Mouse (Mus musculus) common myeloid progenitor, adult 5-6 weeks (primary cell): Measurements from ENCODE around the gene Yjefn3. TPM values are rescaled to one million over a fixed set of nuclear protein-coding genes. Genes with fewer than 3 reads are reported as not detected.

ENCODE experiments used
- ATAC-seq: replicated peaks from 2 replicates; pipeline ENCODE4 v1.8.0; 2016; ENCODE audit warnings: low read depth, mild to moderate bottlenecking, moderate TSS enrichment, inconsistent platforms; ENCODE audit not compliant: poor library complexity, severe bottlenecking
- total RNA-seq: library from RNA; stranded (forward); fragments of 200-1000, 187-1606 nt; gene quantifications from 2 replicates; pipeline ENCODE4 v1.2.3, GENCODE M21; 2017

The Yjefn3 gene
- total RNA-seq, 1 experiment from 2014 or later = not detected

- ATAC-seq = no peak
These were observed 51.5 kb downstream of the Yjefn3 start for GRCm38 (mm10) chr8:69850926-69851506.

GRCm38 (mm10) chr8:69849899-69850298 lies 52.6 kb downstream of the Yjefn3 start:
- 0 out of 2 replicates have a peak, but pooled peaks have one; percentile 60 for ATAC-seq

- no peak for ATAC-seq
These were observed 53.6 kb downstream of the Yjefn3 start for GRCm38 (mm10) chr8:69848951-69849350.

GRCm38 (mm10) chr8:69847167-69848065 lies 55.1 kb downstream of the Yjefn3 start:
- ATAC-seq = no peak

Other genes with a start within 250 kb of the Yjefn3 start
- gene Zfp964, start 248.2 kb downstream of the Yjefn3 start, total RNA-seq = 0.59 and 0.87 TPM in 2 replicates
- 31.2 and 36.5 TPM in 2 replicates for gene Zfp869, start 192.0 kb downstream of the Yjefn3 start, total RNA-seq
- gene Zfp963, start 152.7 kb downstream of the Yjefn3 start, total RNA-seq = 1.9 and 4.8 TPM in 2 replicates
- not detected in 2 replicates for gene Gm20422, start 127.8 kb downstream of the Yjefn3 start, total RNA-seq
- gene Atp13a1, start 111.5 kb downstream of the Yjefn3 start, total RNA-seq = 12.9 and 19.5 TPM in 2 replicates
- 23.3 and 32.0 TPM in 2 replicates for gene Zfp866, start 111.5 kb downstream of the Yjefn3 start, total RNA-seq
- 26.0 and 27.0 TPM in 2 replicates for gene Gmip, start 94.0 kb downstream of the Yjefn3 start, total RNA-seq
- 1.4 and 1.5 TPM in 2 replicates for gene Lpar2, start 80.3 kb downstream of the Yjefn3 start, total RNA-seq
- 14.2 and 15.3 TPM in 2 replicates for gene Pbx4, start 70.2 kb downstream of the Yjefn3 start, total RNA-seq
- not detected in 2 replicates for gene Cilp2, start 15.0 kb downstream of the Yjefn3 start, total RNA-seq
- gene Tssk6, start 528 bp downstream of the Yjefn3 start, total RNA-seq = 1.2 TPM in 1 of 2 replicates, not detected in the other
- 82.1 and 100 TPM in 2 replicates for gene Ndufa13, start 154 bp downstream of the Yjefn3 start, total RNA-seq
- 86.7 and 90.0 TPM in 2 replicates for gene Gatad2a, start 93.7 kb upstream of the Yjefn3 start, total RNA-seq
- gene Mau2, start 140.0 kb upstream of the Yjefn3 start, total RNA-seq = 30.5 and 31.4 TPM in 2 replicates
- 27.7 and 31.5 TPM in 2 replicates for gene Sugp1, start 140.1 kb upstream of the Yjefn3 start, total RNA-seq
- gene Tm6sf2, start 170.2 kb upstream of the Yjefn3 start, total RNA-seq = not detected in 2 replicates
- gene Hapln4, start 180.7 kb upstream of the Yjefn3 start, total RNA-seq = 0.24 TPM in 1 of 2 replicates, not detected in the other
- gene Ncan, start 218.2 kb upstream of the Yjefn3 start, total RNA-seq = not detected in 2 replicates
- gene Nr2c2ap, start 228.6 kb upstream of the Yjefn3 start, total RNA-seq = 9.0 and 9.2 TPM in 2 replicates
- 5.5 and 16.5 TPM in 2 replicates for gene Rfxank, start 236.4 kb upstream of the Yjefn3 start, total RNA-seq
- gene Borcs8, start 236.8 kb upstream of the Yjefn3 start, total RNA-seq = 37.0 and 39.2 TPM in 2 replicates
- not detected in 2 replicates for gene Mef2b, start 237.0 kb upstream of the Yjefn3 start, total RNA-seq